Mouse (Mus musculus) spleen, embryonic (tissue): Measurements from ENCODE around the gene Odam.

Source experiments
- CTCF ChIA-PET: fragments of 350-600 bp; sonication (Branson Sonifier 250); formaldehyde crosslinking; loops from one replicate; lab custom pipeline; 2022; lab: Charles Lee

Odam gene

DNA sequence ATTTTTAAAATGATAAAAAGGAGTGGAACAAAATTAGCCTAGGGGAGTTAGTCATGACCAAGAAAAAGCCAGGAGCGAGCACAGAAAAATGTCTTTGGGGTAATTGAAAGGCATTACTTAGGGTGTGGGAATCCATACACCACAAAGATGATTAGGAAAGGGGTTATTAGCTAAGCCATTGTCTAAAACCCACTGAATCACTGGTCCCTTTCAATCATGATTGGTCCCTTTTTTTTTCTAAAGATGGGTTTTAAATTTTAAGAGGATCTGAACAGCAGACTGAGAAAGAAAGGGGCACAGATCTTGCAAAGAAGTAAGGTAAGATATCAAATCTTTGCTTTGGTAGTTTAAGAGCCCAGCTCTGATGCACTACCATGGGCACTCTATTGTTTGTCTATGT, at the start of gene Odam:
Odam (plus strand) TSS at position 301 of the 400 bp plus-strand sequence.
- CTCF ChIA-PET, result no interaction called here

DNA sequence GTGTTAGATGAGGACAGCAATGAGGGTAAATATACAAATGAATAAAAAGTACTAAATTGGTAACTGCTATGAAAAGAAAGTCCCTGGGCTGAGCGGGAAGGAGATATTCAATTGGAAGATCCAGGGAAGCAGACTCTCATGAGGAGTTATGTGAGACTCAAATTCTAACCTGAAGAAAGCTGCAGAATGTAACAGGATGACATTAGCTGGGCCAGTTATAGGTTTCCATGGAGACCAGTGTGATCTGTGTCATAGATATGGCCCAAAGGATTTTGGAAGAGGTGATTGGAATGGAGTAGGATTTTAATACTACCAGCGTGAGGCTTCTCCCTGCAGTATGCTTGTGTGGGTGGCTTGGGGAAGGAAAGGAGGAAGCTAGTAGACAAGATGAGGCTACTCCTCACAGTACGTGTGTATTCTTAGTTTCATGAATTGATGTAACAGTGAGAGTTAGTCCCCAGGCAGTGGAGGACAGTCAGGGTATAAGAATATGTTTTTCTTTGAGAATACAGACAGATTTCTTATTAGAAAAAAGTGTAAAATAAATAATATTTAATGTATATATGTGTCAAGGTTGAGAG, 29.6 kb upstream of the Odam start:
- CTCF ChIA-PET, result no interaction called here

DNA sequence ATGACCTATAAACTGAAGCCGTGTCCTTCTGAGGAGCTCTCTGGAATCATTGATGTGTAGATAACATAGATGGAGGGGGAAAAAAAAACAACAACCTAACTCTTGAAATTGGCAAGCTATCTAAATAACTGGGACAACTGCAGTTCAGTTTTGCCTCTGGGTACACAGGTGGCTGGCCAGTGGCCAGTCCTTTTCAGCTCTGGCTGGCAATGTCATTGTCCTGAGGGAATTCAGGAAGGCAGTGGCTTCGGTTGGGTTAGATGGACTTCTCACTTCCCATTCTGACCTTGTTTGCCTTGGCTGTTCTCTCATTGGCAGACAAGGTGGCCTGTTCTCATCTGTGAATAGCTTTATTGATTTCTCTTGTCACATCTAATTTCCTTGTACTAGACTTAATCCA, 14.7 kb upstream of the Odam start:
- CTCF ChIA-PET, result interaction anchor here (0.6 kb wide), 1 partner anchor 47 kb away, joined by 4 read pairs; no protein-coding TSS in a partner anchor

DNA sequence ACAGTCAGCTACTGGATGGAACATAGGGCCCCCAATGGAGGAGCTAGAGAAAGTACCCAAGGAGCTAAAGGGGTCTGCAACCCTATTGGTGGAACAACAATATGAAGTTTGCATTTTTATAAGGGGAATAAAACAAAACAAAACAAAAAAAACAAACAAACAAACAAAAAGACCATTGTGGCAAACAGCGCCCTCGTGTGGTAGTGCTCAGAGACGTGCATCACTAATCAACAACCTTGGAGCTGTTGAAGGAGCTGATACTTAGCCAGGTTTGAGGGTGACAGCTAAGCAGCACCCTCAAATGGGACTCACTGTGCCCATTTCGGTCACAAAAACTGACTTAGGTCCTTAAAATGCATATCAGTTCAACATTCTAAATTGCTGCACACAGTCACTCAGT, 13.4 kb upstream of the Odam start:
- CTCF ChIA-PET, result no interaction called here

DNA sequence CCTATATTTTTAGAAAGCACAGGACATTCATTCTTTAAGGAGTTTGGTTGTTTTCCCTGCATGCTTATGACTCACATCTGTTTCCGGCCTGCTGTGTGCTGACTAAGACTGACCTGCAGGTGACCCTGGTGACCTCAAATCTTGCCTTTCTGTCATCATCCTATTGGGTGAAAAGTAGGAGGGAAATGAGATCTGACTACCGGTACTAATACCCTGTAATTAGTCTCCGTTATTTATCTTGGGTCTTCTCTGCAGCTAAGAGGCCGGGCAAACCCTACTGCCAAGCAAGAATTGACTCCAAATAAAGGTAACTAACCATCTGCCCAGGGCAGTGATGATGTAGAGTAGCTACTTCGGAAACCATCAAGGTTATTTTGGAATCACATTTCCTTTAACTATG, 40.5 kb downstream of the Odam start, which contains the start of gene Csn3:
Csn3 (plus strand) TSS at position 208 of the 400 bp plus-strand sequence.
- CTCF ChIA-PET, result no interaction called here

DNA sequence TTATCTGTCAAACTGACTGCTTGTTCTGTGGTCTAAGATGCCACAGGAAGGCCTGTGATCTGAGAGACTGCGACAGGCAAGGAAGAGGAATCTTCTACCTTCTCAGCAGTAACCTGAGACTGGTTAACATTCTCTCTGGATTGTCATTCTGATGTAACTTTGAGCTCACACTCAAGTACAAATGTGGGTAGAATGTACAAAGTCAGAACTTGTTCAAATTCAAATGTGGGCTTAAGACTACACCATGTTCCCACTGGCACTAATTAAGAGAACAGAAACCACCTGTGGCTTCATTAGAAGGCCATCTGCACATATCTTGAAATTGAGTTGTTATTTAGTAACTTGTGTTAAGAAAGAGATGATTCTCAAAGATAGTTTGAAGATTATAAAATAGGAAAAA, 46.8 kb downstream of the Odam start:
- CTCF ChIA-PET, result no interaction called here

DNA sequence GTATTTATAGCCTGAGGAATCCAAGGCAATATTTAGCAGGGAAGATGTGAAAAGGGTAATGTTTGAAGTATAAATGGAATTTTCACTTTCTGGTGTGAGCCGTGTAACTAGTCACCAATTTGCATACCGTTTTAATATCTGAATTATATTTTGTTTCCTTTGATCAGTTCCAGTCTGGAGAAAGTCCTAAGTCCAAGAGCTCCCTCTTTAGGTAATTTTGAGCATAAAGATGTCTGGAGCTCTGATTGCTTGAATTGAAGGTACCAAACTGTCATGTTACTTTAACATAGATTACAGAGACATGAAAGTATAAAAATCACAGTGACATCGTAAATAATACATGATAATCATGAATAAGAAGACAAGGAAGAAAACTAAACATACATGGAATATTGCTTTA, 55.9 kb downstream of the Odam start:
- CTCF ChIA-PET, result no interaction called here

DNA sequence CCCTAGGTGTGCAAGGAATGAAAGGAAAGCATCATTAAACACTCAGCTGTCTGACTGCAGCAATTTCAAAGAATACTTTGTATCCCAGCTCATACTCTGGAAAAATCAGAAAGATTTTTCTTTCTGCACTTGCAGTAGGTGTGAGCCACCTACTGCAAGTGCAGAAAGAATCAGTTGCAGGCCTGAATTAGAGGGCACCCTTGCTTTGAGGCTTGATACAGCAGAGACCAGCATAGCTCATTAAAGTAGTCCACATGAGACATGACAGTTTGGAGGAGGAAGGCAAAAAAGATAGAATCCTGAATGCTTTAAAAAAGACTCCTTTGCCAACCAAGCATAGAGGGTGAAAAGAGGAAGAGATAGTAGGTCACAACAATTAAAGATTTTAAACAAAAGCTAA, 57.7 kb downstream of the Odam start:
- CTCF ChIA-PET, result no interaction called here
